Mouse (Mus musculus): ENCODE measurements around the gene 6820408C15Rik.

- TF ChIP-seq POLR2A (IDR thresholded peaks at IDR 0.05; ENCODE audit: low read depth, low read length), result no peak
- no peak for TF ChIP-seq ZMIZ1 (IDR thresholded peaks at IDR 0.05; ENCODE audit: low read depth, low read length)
- TF ChIP-seq HCFC1 (IDR thresholded peaks at IDR 0.05; ENCODE audit: low read depth, low read length), result no peak
- TF ChIP-seq EP300 (IDR thresholded peaks at IDR 0.05; ENCODE audit: low read length), result no peak
These were observed 65.5 kb downstream of the 6820408C15Rik start for GRCm38 (mm10) chr2:152480881-152481280.

Measured in CH12.LX (cell line).